Mouse (Mus musculus): ENCODE measurements around the gene Ugt1a10. TPM values are rescaled to one million over a fixed set of nuclear protein-coding genes. Genes with fewer than 3 reads are reported as not detected.

The Ugt1a10 gene
- polyA plus RNA-seq, 1 experiment: not detected

DNA sequence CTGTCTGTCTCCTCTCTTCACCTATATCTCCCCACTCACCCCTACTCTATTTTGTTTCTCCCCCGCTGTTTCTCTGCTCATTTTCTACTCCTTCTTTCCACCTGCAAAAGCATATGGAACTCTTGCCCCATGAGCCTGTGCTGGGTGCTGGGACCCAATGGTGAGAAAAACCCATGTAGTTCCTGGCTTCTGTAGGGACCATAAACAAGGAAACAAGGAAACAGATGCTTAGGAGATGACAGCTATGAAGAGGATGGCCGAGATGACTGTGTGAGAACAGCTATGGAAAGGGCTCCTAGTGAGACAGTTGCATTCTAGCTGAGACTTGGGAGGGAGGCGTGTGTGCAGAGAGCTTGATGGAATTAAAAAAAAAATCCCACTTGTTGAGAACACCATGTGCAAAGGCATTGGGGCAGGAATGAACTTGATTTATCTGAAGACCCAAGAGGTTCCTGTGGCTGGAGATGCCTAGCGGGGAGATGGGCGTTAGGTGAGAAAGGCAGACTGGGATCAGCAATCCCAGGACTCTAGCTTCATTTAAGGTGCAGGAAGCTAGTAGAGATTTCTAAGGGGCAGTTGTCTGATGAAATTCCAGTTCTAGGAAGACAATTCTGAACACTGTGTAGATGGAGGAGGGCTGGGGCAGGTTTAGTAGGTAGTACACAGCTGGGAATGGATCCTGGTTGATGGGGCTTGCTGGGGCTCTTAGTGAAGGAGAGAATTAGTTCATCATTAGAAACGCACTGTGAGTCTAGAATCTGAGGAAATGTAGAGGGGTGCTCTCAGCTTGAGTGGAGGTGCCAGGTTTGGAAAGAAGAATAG lies 176.0 kb downstream of the Ugt1a10 start:
- H3K4me1 ChIP-seq (ENCODE audit: control insufficient read depth, insufficient read depth, low read length): no peaks in the 10 kb centered on the region
- H3K4me3 ChIP-seq (ENCODE audit: insufficient read depth, low read depth, low read length): no peak overlapping the region
- no peak overlapping the region for H3K27ac ChIP-seq (ENCODE audit: insufficient read depth, low read depth, low read length)
- TF ChIP-seq CTCF (IDR thresholded peaks at IDR 0.05; ENCODE audit: insufficient read depth, low read depth, low read length) (no peak), POLR2A (IDR thresholded peaks at IDR 0.05; ENCODE audit: insufficient read depth, low read depth, low read length) (no peak)
- WGBS: 77% methylated on average over 6 of the region's 6 CpGs

DNA sequence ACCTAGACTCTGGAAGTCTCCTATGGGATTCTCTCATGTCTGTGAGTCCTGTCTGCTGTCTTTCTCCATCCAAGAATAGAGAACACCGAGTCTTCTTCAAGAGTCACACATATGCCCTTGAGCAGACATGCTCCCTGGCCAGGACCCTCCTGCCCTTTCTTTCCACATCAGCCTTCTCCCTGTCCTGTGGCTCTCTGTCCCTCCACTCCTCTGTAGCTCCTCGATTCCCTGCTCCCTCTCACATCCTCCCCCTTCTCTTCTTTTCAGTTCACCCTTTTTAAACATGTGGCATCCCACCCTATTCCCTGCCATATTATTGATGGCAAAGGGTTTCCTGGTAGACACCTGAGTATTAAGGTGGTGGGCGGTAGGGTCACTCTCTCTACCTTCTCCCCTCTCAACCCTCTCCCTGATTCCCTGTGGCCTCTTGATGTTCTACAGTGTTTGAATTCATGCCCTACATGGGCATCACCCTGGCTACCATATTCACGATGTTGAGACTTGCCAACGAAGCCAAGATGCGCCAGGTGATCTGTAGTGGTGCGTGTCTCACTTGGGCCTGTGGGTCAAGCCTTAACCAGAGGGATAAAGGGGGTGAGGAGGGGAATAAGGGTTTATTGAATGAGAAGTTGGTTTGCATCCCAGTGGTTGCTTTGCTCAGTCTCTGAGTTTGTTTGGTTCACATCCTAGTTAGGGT lies 176.8 kb downstream of the Ugt1a10 start:
- H3K27ac ChIP-seq (ENCODE audit: insufficient read depth, low read depth, low read length): no peak overlapping the region
- no peak overlapping the region for H3K4me3 ChIP-seq (ENCODE audit: insufficient read depth, low read depth, low read length)
- H3K4me1 ChIP-seq (ENCODE audit: control insufficient read depth, insufficient read depth, low read length): no peaks in the 10 kb centered on the region
- TF ChIP-seq POLR2A (IDR thresholded peaks at IDR 0.05; ENCODE audit: insufficient read depth, low read depth, low read length): no peak
- no peak for TF ChIP-seq CTCF (IDR thresholded peaks at IDR 0.05; ENCODE audit: insufficient read depth, low read depth, low read length)
- WGBS: 64% methylated on average over 7 of the region's 7 CpGs

GRCm38 (mm10) chr1:88232664-88233380 lies 177.6 kb downstream of the Ugt1a10 start:
- H3K4me1 ChIP-seq (ENCODE audit: control insufficient read depth, insufficient read depth, low read length): no peaks in the 10 kb centered on the region
- H3K4me3 ChIP-seq (ENCODE audit: insufficient read depth, low read depth, low read length): no peak overlapping the region
- H3K27ac ChIP-seq (ENCODE audit: insufficient read depth, low read depth, low read length): no peak overlapping the region
- 57% methylated on average over 3 of the region's 3 CpGs for WGBS
- TF ChIP-seq CTCF (IDR thresholded peaks at IDR 0.05; ENCODE audit: insufficient read depth, low read depth, low read length) (no peak), POLR2A (IDR thresholded peaks at IDR 0.05; ENCODE audit: insufficient read depth, low read depth, low read length) (no peak)

DNA sequence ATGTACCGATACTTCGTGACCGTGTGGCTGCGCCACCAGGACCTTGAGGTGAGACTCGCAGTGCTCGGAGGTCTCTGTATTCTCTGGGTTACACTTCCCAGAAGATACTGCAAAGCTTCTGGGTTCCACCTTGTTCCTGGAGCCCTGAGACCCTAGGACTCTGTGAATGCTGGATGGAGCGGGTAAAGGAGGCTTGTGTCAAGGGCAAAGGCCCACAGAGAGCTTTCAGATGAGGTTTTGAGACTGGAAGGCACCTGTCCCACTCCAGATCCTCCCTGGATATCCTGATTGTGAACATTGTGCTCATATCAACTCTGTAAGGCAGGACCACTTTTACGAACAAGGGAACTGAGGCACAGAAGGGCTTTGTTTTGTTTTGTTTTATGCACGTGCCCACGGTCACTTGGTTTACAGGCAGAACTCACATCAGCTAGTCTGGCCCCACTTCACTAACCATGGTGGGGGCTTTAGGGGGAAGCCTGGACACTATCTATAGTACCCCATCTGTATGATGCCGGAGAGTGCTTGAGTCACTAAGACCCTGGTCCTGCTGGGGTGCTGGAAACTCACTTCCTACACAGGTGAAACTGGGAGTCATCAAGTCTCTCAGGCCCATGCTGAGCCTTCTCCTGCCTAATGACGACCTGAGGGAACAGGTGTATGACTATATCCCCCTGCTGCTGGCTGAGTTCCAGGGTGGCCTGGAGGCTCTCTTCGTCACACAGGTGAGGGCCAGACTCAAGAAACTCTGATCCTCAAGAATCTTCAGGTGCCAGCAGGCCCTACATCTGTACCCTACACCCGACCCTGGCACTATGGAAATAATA lies 178.4 kb downstream of the Ugt1a10 start:
- WGBS: 70% methylated on average over 14 of the region's 14 CpGs
- TF ChIP-seq POLR2A (IDR thresholded peaks at IDR 0.05; ENCODE audit: insufficient read depth, low read depth, low read length) (no peak), CTCF (IDR thresholded peaks at IDR 0.05; ENCODE audit: insufficient read depth, low read depth, low read length) (no peak)

GRCm38 (mm10) chr1:88234248-88234610 lies 179.0 kb downstream of the Ugt1a10 start:
- H3K27ac ChIP-seq (ENCODE audit: insufficient read depth, low read depth, low read length): no peak overlapping the region
- H3K4me3 ChIP-seq (ENCODE audit: insufficient read depth, low read depth, low read length): no peak overlapping the region
- H3K4me1 ChIP-seq (ENCODE audit: control insufficient read depth, insufficient read depth, low read length): no peaks in the 10 kb centered on the region
- WGBS: 63% methylated on average over 4 of the region's 4 CpGs
- TF ChIP-seq CTCF (IDR thresholded peaks at IDR 0.05; ENCODE audit: insufficient read depth, low read depth, low read length): no peak
- no peak for TF ChIP-seq POLR2A (IDR thresholded peaks at IDR 0.05; ENCODE audit: insufficient read depth, low read depth, low read length)

More for the DNA sequence above, 178.4 kb downstream of the Ugt1a10 start:
- Histone ChIP-seq H3K4me1 (ENCODE audit: control insufficient read depth, insufficient read depth, low read length) (no peaks in the 10 kb centered on the region), H3K4me3 (ENCODE audit: insufficient read depth, low read depth, low read length) (no peak overlapping the region), H3K27ac (ENCODE audit: insufficient read depth, low read depth, low read length) (no peak overlapping the region)

- 39% methylated on average over 5 of the region's 5 CpGs for WGBS
These were observed 179.5 kb downstream of the Ugt1a10 start for GRCm38 (mm10) chr1:88234646-88235045.

DNA sequence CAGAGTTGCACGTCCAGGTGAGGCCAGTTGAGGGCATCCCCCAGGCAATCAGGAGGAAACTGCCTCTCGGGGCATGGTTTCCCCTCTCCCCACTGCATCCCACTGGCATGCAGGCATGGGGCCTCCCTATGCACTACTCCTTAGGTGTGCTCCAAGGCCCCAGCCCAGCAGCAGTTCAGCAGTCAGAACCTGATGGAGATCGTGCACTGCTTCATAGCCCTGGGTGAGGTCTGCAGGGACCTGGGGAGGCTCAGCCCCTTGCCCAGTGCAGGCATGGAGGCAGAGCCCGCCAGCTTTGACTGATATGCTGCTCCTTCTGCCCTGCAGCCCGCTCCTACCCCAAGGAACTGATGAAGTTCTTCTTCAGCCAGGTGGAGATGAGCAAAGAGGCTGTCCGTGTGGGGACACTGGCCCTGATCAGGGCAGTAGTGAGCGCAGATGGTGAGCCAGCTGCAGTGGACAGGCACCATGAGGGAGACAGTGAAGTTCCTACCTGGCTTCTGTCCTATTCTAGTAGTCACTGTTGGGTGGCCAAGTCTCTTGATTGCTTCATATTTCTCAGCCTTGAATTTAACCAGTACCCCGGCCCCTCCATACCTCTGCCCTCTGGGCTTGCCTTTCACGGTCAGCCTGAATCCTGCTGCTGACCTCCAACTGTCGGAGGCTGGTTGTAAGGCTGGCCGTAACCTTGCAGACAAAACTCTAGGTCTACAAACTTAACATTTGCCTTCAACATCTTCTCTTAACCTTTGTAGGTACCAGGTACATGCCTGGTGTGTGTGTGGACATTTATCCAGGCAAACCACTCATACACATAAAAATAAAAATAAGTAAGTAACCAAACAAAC lies 180.1 kb downstream of the Ugt1a10 start:
- Histone ChIP-seq H3K4me3 (ENCODE audit: insufficient read depth, low read depth, low read length) (no peak overlapping the region), H3K27ac (ENCODE audit: insufficient read depth, low read depth, low read length) (no peak overlapping the region), H3K4me1 (ENCODE audit: control insufficient read depth, insufficient read depth, low read length) (no peaks in the 10 kb centered on the region)
- WGBS: 64% methylated on average over 11 of the region's 11 CpGs
- TF ChIP-seq CTCF (IDR thresholded peaks at IDR 0.05; ENCODE audit: insufficient read depth, low read depth, low read length) (no peak), POLR2A (IDR thresholded peaks at IDR 0.05; ENCODE audit: insufficient read depth, low read depth, low read length) (no peak)

More at GRCm38 (mm10) chr1:88234646-88235045, 179.5 kb downstream of the Ugt1a10 start:
- Histone ChIP-seq H3K4me3 (ENCODE audit: insufficient read depth, low read depth, low read length) (no peak overlapping the region), H3K4me1 (ENCODE audit: control insufficient read depth, insufficient read depth, low read length) (no peaks in the 10 kb centered on the region), H3K27ac (ENCODE audit: insufficient read depth, low read depth, low read length) (no peak overlapping the region)
- TF ChIP-seq CTCF (IDR thresholded peaks at IDR 0.05; ENCODE audit: insufficient read depth, low read depth, low read length) (no peak), POLR2A (IDR thresholded peaks at IDR 0.05; ENCODE audit: insufficient read depth, low read depth, low read length) (no peak)

All from olfactory bulb, adult 2 months (tissue).